Mouse (Mus musculus) limb, embryonic 14.5 days (tissue): Measurements from ENCODE around the gene Mpv17l2. TPM values are rescaled to one million over a fixed set of nuclear protein-coding genes. Genes with fewer than 3 reads are reported as not detected.

ENCODE experiments used
- ATAC-seq: fragments of 200-750 bp; cut with Nextera tagmentation; 2 replicates; pipeline ENCODE4 v1.8.0; 2017; ENCODE audit warnings: low read depth, moderate number of reproducible peaks, moderate TSS enrichment; ENCODE audit not compliant: low FRiP score
- DNase-seq: peaks from one replicate; pipeline ENCODE4 v3.0.0-alpha.2; 2015; ENCODE audit warnings: low spot score
- H3K27ac ChIP-seq: fragments of 300-500 bp; sonication (generic); replicated peaks from 2 replicates; pipeline ENCODE4 v1.5.1; 2014; ENCODE audit warnings: low read depth, mild to moderate bottlenecking, low read length, moderate library complexity, mixed read lengths
- H3K27me3 ChIP-seq: fragments of 300-500 bp; sonication (generic); 2 replicates; pipeline ENCODE4 v1.6.1; 2014; ENCODE audit warnings: low read length, mixed read lengths; ENCODE audit not compliant: control insufficient read depth, insufficient read depth
- H3K36me3 ChIP-seq: fragments of 300-500 bp; sonication (generic); 2 replicates; pipeline ENCODE4 v1.6.1; 2014; ENCODE audit warnings: mild to moderate bottlenecking, low read length, moderate library complexity, mixed read lengths; ENCODE audit not compliant: control insufficient read depth, insufficient read depth
- H3K4me1 ChIP-seq: fragments of 300-500 bp; sonication (generic); 2 replicates; pipeline ENCODE4 v1.6.1; 2014; ENCODE audit warnings: antibody characterized with exemption, low read length, mixed read lengths; ENCODE audit not compliant: control insufficient read depth, insufficient read depth
- H3K4me2 ChIP-seq: fragments of 300-500 bp; sonication (generic); replicated peaks from 2 replicates; pipeline ENCODE4 v1.6.1; 2014; ENCODE audit warnings: low read depth, mild to moderate bottlenecking, low read length, moderate library complexity; ENCODE audit not compliant: severe bottlenecking
- H3K4me3 ChIP-seq: fragments of 300-500 bp; sonication (generic); replicated peaks from 2 replicates; pipeline ENCODE4 v1.5.1; 2014; ENCODE audit warnings: low read length
- H3K9ac ChIP-seq: fragments of 300-500 bp; sonication (generic); 2 replicates; pipeline ENCODE4 v1.6.1; 2014; ENCODE audit warnings: mild to moderate bottlenecking, low read depth, low read length, moderate library complexity; ENCODE audit not compliant: severe bottlenecking
- H3K9me3 ChIP-seq: fragments of 300-500 bp; sonication (generic); 2 replicates; pipeline ENCODE4 v1.6.1; 2016; ENCODE audit warnings: low read length; ENCODE audit not compliant: control insufficient read depth
- POLR2A ChIP-seq: fragments of 200-500 bp; IDR thresholded peaks from 2 replicates; pipeline ENCODE4 v1.8.0; 2012; ENCODE audit warnings: inconsistent platforms, mild to moderate bottlenecking, moderate library complexity, borderline replicate concordance; ENCODE audit not compliant: insufficient read depth, insufficient read length; ENCODE audit errors: extremely low read depth
- WGBS: fragments of 180-500 bp; shearing (Covaris S2); extraction: QIAGEN DNeasy Blood & Tissue Kit; methylation state at CpG from one replicate; pipeline ENCODE4 v1.1.7; 2014; 5-methylcytosine and 5-hydroxymethylcytosine counted together
- polyA plus RNA-seq, 2 experiments: library from polyadenylated mRNA; depleted of rRNA in 1 of 2; stranded (reverse) in 1 of 2; unstranded in 1 of 2; fragments of >200 nt; fragmentation: Nextera tagmentation in 1 of 2; extraction: Ambion mirVana in 1 of 2; gene quantifications; 2 replicates each; pipeline versions ENCODE4 v1.2.1 to v1.2.3; 2012 to 2014

The Mpv17l2 gene
- polyA plus RNA-seq, 2 experiments: 27.7 to 40.3 TPM

GRCm38 (mm10) chr8:70794215-70794614, 33.5 kb upstream of the Mpv17l2 start:
- H3K9ac ChIP-seq: no peak overlapping the region
- ATAC-seq (no peak), DNase-seq (no peak)
- peaks cover 5% of the 10 kb centered on the region; the same call in 1 of the 2 replicates for H3K36me3 ChIP-seq
- WGBS: 87% methylated on average over 2 of the region's 2 CpGs
- H3K9me3 ChIP-seq: no peaks in the 10 kb centered on the region
- H3K27me3 ChIP-seq: peaks cover 14% of the 10 kb centered on the region
- peaks cover 26% of the 10 kb centered on the region for H3K4me1 ChIP-seq
- no peak overlapping the region for H3K4me2 ChIP-seq
- H3K4me3 ChIP-seq: no peak overlapping the region
- TF ChIP-seq POLR2A: no peak
- H3K27ac ChIP-seq: no peak overlapping the region

- no peak for TF ChIP-seq POLR2A
- DNase-seq: no peak
- H3K9ac ChIP-seq: peak overlapping the region; percentile 82
These were observed 32.0 kb upstream of the Mpv17l2 start for GRCm38 (mm10) chr8:70792700-70793099.

GRCm38 (mm10) chr8:70791975-70792691, 31.4 kb upstream of the Mpv17l2 start:
- WGBS: 5% methylated on average over 57 of the region's 58 CpGs
- Histone ChIP-seq H3K36me3 (peaks cover 23% of the 10 kb centered on the region), H3K27me3 (no peaks in the 10 kb centered on the region), H3K4me2 (peak overlapping the region; percentile 85), H3K4me1 (peaks cover 23% of the 10 kb centered on the region), H3K9ac (peak overlapping the region; percentile 82), H3K27ac (peak overlapping the region; percentile 85), H3K4me3 (peak overlapping the region; percentile 74), H3K9me3 (no peaks in the 10 kb centered on the region)
- TF ChIP-seq POLR2A: peak; percentile 81; the same call in 1 of the 2 replicates
- peak; percentile 85 for ATAC-seq
- peak; percentile 96 for DNase-seq

More at GRCm38 (mm10) chr8:70792700-70793099, 32.0 kb upstream of the Mpv17l2 start:
- H3K4me1 ChIP-seq: peaks cover 23% of the 10 kb centered on the region
- no peaks in the 10 kb centered on the region; the same call in 1 of the 2 replicates for H3K27me3 ChIP-seq
- peak overlapping the region; percentile 85 for H3K27ac ChIP-seq
- WGBS: 0% methylated on average over 18 of the region's 20 CpGs
- H3K4me2 ChIP-seq: peak overlapping the region; percentile 85
- peaks cover 18% of the 10 kb centered on the region for H3K36me3 ChIP-seq
- H3K4me3 ChIP-seq: peak overlapping the region; percentile 74
- ATAC-seq: peak; percentile 9
- no peaks in the 10 kb centered on the region for H3K9me3 ChIP-seq

- no peak overlapping the region for H3K27ac ChIP-seq
- 77% methylated on average over 7 of the region's 7 CpGs for whole genome bisulfite sequencing
- ATAC-seq: no peak
These were observed 30.6 kb upstream of the Mpv17l2 start for GRCm38 (mm10) chr8:70791294-70791701.

GRCm38 (mm10) chr8:70790846-70791245, 30.1 kb upstream of the Mpv17l2 start:
- ATAC-seq (no peak), DNase-seq (no peak)
- no peaks in the 10 kb centered on the region for H3K9me3 ChIP-seq
- 58% methylated on average over 8 of the region's 8 CpGs for WGBS
- peaks cover 23% of the 10 kb centered on the region for H3K4me1 ChIP-seq
- H3K9ac ChIP-seq: peak overlapping the region; percentile 82
- H3K4me2 ChIP-seq: peak overlapping the region; percentile 85
- H3K27me3 ChIP-seq: no peaks in the 10 kb centered on the region
- H3K4me3 ChIP-seq: peak overlapping the region; percentile 74; the same call in 1 of the 2 replicates
- no peak overlapping the region for H3K27ac ChIP-seq
- peaks cover 36% of the 10 kb centered on the region for H3K36me3 ChIP-seq
- TF ChIP-seq POLR2A: no peak

More at GRCm38 (mm10) chr8:70791294-70791701, 30.6 kb upstream of the Mpv17l2 start:
- Histone ChIP-seq H3K9ac (peak overlapping the region; percentile 82), H3K9me3 (no peaks in the 10 kb centered on the region), H3K4me3 (peak overlapping the region; percentile 74), H3K4me2 (peak overlapping the region; percentile 85), H3K27me3 (no peaks in the 10 kb centered on the region), H3K36me3 (peaks cover 31% of the 10 kb centered on the region), H3K4me1 (peaks cover 23% of the 10 kb centered on the region)
- no peak for DNase-seq
- no peak for TF ChIP-seq POLR2A
